In genomic region chr1:187484821-187485220, GRCm38 (mm10) we compare ENCODE assay signal across 20 mouse cellular contexts.
DNase-seq lines count a peak whose midpoint lies in the region; ATAC-seq and TF ChIP-seq lines count a peak whose summit lies in the region.
"Had no signal": no experiment of that assay in that cellular context is flagged by ENCODE, and none has a peak within 500 bp of the region (broad histone marks: within the 10 kb centered on the region; RNA-seq: fewer than 3 reads in every experiment).

No protein-coding gene starts in this region.

- no peak overlapping the region for H3K27ac ChIP-seq in liver, adult 2 months (replicated peaks; ENCODE audit: insufficient read depth, low read depth, low read length)
- no peak overlapping the region for H3K27ac ChIP-seq in liver, embryonic 11.5 days (ENCODE audit: low read depth, low read length)
- H3K27ac ChIP-seq in limb, embryonic 10.5 days, result no peak overlapping the region
- H3K27ac ChIP-seq in heart, embryonic 11.5 days (ENCODE audit: low read depth, low read length), result no peak overlapping the region
- H3K27ac ChIP-seq: embryonic facial prominence, embryonic 12.5 days; embryonic facial prominence, embryonic 15.5 days; heart, adult 2 months; heart, embryonic 10.5 days; hindbrain, embryonic 12.5 days; hindbrain, embryonic 15.5 days had no signal

- 25% methylated on average over 2 of the region's 2 CpGs for WGBS in liver, adult 2 months
- 74% methylated on average over 2 of the region's 2 CpGs for whole genome bisulfite sequencing in liver, embryonic 11.5 days
- WGBS in limb, embryonic 10.5 days, result 82% methylated on average over 2 of the region's 2 CpGs
- 77% methylated on average over 2 of the region's 2 CpGs for WGBS in heart, embryonic 11.5 days (ENCODE audit: insufficient replicate concordance)

- peak; percentile 84 for DNase-seq in liver, adult 2 months (ENCODE audit: extremely low read depth, low read depth, low spot score)
- DNase-seq in liver, embryonic 11.5 days (ENCODE audit: low spot score), result no peak
- peak; percentile 1 for DNase-seq in lung, postnatal 14 days
- DNase-seq in lung, postnatal 10 days, result no peak
- DNase-seq in limb, embryonic 10.5 days (ENCODE audit: low spot score), result peak; percentile 4
- DNase-seq: adrenal gland, postnatal 14 days; cerebellum, adult 11 months; cerebellum, adult 2 months; cerebellum, adult 9-11 months; cerebellum, postnatal 25 days; gastrocnemius, postnatal 25 days; heart, adult 2 months had no signal

- no peak for TF ChIP-seq CTCF in liver, adult 2 months (IDR thresholded peaks at IDR 0.05; ENCODE audit: low read depth, low read length)

- no peak overlapping the region for H3K9ac ChIP-seq in liver, adult 2 months (ENCODE audit: low read depth, low read length)
- no peak overlapping the region for H3K9ac ChIP-seq in liver, embryonic 11.5 days (ENCODE audit: low read depth, low read length)
- H3K9ac ChIP-seq in heart, embryonic 11.5 days (ENCODE audit: low read depth, low read length), result no peak overlapping the region
- H3K9ac ChIP-seq: embryonic facial prominence, embryonic 12.5 days; embryonic facial prominence, embryonic 15.5 days; hindbrain, embryonic 12.5 days; hindbrain, embryonic 15.5 days had no signal

- ATAC-seq in liver, embryonic 11.5 days (replicated peaks; ENCODE audit: low FRiP score), result no peak
- no peak for ATAC-seq in heart, embryonic 11.5 days (replicated peaks; ENCODE audit: insufficient number of reproducible peaks, low FRiP score, low TSS enrichment)
- ATAC-seq: forebrain, embryonic 14.5 days; Patski had no signal

- no peaks in the 10 kb centered on the region; the same call in 1 of the 2 replicates for H3K4me1 ChIP-seq in liver, adult 2 months (ENCODE audit: control insufficient read depth, insufficient read depth, low read length)
- H3K4me1 ChIP-seq in liver, embryonic 11.5 days (replicated peaks; ENCODE audit: control insufficient read depth, insufficient read depth, low read length), result no peaks in the 10 kb centered on the region
- H3K4me1 ChIP-seq in limb, embryonic 10.5 days, result peaks cover 8% of the 10 kb centered on the region
- H3K4me1 ChIP-seq in heart, embryonic 11.5 days (ENCODE audit: control insufficient read depth, insufficient read depth, low read length), result no peaks in the 10 kb centered on the region
- H3K4me1 ChIP-seq: embryonic facial prominence, embryonic 15.5 days; heart, embryonic 10.5 days; hindbrain, embryonic 12.5 days; hindbrain, embryonic 15.5 days had no signal

- no peak for TF ChIP-seq POLR2A in liver, adult 2 months (IDR thresholded peaks at IDR 0.05; ENCODE audit: extremely low read depth, insufficient read depth, low read length)

- H3K79me2 ChIP-seq in liver, adult 2 months (ENCODE audit: control insufficient read depth, insufficient read depth, low read length), result no peaks in the 10 kb centered on the region

- no peaks in the 10 kb centered on the region for H3K27me3 ChIP-seq in liver, adult 2 months (ENCODE audit: control insufficient read depth, insufficient read depth, low read length)
- H3K27me3 ChIP-seq in liver, embryonic 11.5 days (replicated peaks; ENCODE audit: control insufficient read depth, insufficient read depth, low read length), result no peaks in the 10 kb centered on the region
- H3K27me3 ChIP-seq in limb, embryonic 10.5 days (ENCODE audit: low read depth, poor library complexity, severe bottlenecking), result no peaks in the 10 kb centered on the region
- H3K27me3 ChIP-seq in heart, embryonic 11.5 days (ENCODE audit: control insufficient read depth, insufficient read depth, low read length), result no peaks in the 10 kb centered on the region
- H3K27me3 ChIP-seq: embryonic facial prominence, embryonic 12.5 days; embryonic facial prominence, embryonic 15.5 days; hindbrain, embryonic 12.5 days; hindbrain, embryonic 15.5 days; Patski had no signal

- no peaks in the 10 kb centered on the region for H3K36me3 ChIP-seq in liver, adult 2 months (ENCODE audit: control insufficient read depth, insufficient read depth, low read length)
- H3K36me3 ChIP-seq in liver, embryonic 11.5 days (ENCODE audit: control insufficient read depth, insufficient read depth, low read length), result no peaks in the 10 kb centered on the region
- H3K36me3 ChIP-seq in limb, embryonic 10.5 days, result no peaks in the 10 kb centered on the region
- no peaks in the 10 kb centered on the region for H3K36me3 ChIP-seq in heart, embryonic 11.5 days (ENCODE audit: control insufficient read depth, insufficient read depth, low read length)
- H3K36me3 ChIP-seq: embryonic facial prominence, embryonic 12.5 days; embryonic facial prominence, embryonic 15.5 days; heart, embryonic 10.5 days; hindbrain, embryonic 12.5 days; hindbrain, embryonic 15.5 days had no signal

- H3K4me3 ChIP-seq in liver, adult 2 months (ENCODE audit: insufficient read depth, low read depth, low read length), result no peak overlapping the region
- no peak overlapping the region for H3K4me3 ChIP-seq in liver, embryonic 11.5 days (ENCODE audit: low read depth, low read length)
- H3K4me3 ChIP-seq in limb, embryonic 10.5 days, result no peak overlapping the region
- no peak overlapping the region for H3K4me3 ChIP-seq in heart, embryonic 11.5 days (ENCODE audit: low read depth, low read length)
- H3K4me3 ChIP-seq: embryonic facial prominence, embryonic 12.5 days; embryonic facial prominence, embryonic 15.5 days; heart, adult 2 months; heart, embryonic 10.5 days; hindbrain, embryonic 12.5 days; hindbrain, embryonic 15.5 days had no signal

- no peak overlapping the region for H3K4me2 ChIP-seq in liver, embryonic 11.5 days
- no peak overlapping the region for H3K4me2 ChIP-seq in heart, embryonic 11.5 days
- H3K4me2 ChIP-seq: embryonic facial prominence, embryonic 12.5 days; embryonic facial prominence, embryonic 15.5 days; hindbrain, embryonic 12.5 days; hindbrain, embryonic 15.5 days had no signal

- H3K9me3 ChIP-seq in liver, embryonic 11.5 days (ENCODE audit: control insufficient read depth, low read length), result no peaks in the 10 kb centered on the region
- H3K9me3 ChIP-seq in limb, embryonic 10.5 days (replicated peaks), result no peaks in the 10 kb centered on the region
- H3K9me3 ChIP-seq in heart, embryonic 11.5 days (replicated peaks; ENCODE audit: control insufficient read depth, low read length), result no peaks in the 10 kb centered on the region
- H3K9me3 ChIP-seq: embryonic facial prominence, embryonic 12.5 days; embryonic facial prominence, embryonic 15.5 days; heart, embryonic 10.5 days; hindbrain, embryonic 12.5 days; hindbrain, embryonic 15.5 days had no signal

Comparison
In these comparisons a context has a peak if more than half of its experiments do, and no peak if none do; other contexts are left out.
1. DNase-seq: peak in liver, adult 2 months (single experiment), lung, postnatal 14 days (single experiment) and limb, embryonic 10.5 days (single experiment); none in liver, embryonic 11.5 days (single experiment) and lung, postnatal 10 days (single experiment).